Mouse (Mus musculus): ENCODE measurements around the gene C7. TPM values are rescaled to one million over a fixed set of nuclear protein-coding genes. Genes with fewer than 3 reads are reported as not detected.
"Not testable (repeated sequence)": the region's sequence is repeated elsewhere in the genome, so short reads cannot be mapped to it uniquely, and the experiment has no call there.

C7 gene
- 1 to 10 TPM in 1 of 2 experiments, under 1 TPM in 1; 0.94 to 2.6 TPM for total RNA-seq (2021)
- long read RNA-seq, experiment 1, partial matches to known transcripts: 1 of 2 reads
- long read RNA-seq, experiment 1, other reads (novel, unspliced or antisense): 0 of 2 reads
- long read RNA-seq, experiment 2: 0 reads

- intact Hi-C loops (cut with DNase I): no loop called here
- DNase-seq: no peak
Measured at GRCm38 (mm10) chr15:5063635-5064034, at the start of gene C7. Gene C7, minus strand, starts transcription at chr15:5063740.

GRCm38 (mm10) chr15:5112651-5113050 lies 49.1 kb upstream of the C7 start:
- intact Hi-C loops (cut with DNase I): no loop called here
- DNase-seq: no peak

GRCm38 (mm10) chr15:5108655-5109040 lies 45.1 kb upstream of the C7 start:
- intact Hi-C loops (cut with DNase I): no loop called here

GRCm38 (mm10) chr15:5107686-5108654 lies 44.4 kb upstream of the C7 start, which contains the start of gene Card6:
Gene Card6, minus strand, starts transcription at chr15:5108539.
- intact Hi-C loops (cut with DNase I): no loop called here
- DNase-seq: no peak

More at GRCm38 (mm10) chr15:5108655-5109040, 45.1 kb upstream of the C7 start:
- DNase-seq: no peak

GRCm38 (mm10) chr15:5106293-5106692 lies 42.8 kb upstream of the C7 start:
- DNase-seq: no peak
- intact Hi-C loops (cut with DNase I): no loop called here

- intact Hi-C loops (cut with DNase I): no loop called here
- DNase-seq: no peak
Measured at GRCm38 (mm10) chr15:5105891-5106290, 42.4 kb upstream of the C7 start.

- intact Hi-C loops (cut with DNase I): no loop called here
- DNase-seq: no peak
Measured at GRCm38 (mm10) chr15:5102312-5102711, 38.8 kb upstream of the C7 start.

- intact Hi-C loops (cut with DNase I): no loop called here
- no peak for DNase-seq
Measured at GRCm38 (mm10) chr15:5097376-5097775, 33.8 kb upstream of the C7 start.

- no peak for DNase-seq
- intact Hi-C loops (cut with DNase I): no loop called here
Measured at GRCm38 (mm10) chr15:5095534-5096301, 32.2 kb upstream of the C7 start.

GRCm38 (mm10) chr15:5090131-5090530 lies 26.6 kb upstream of the C7 start:
- intact Hi-C loops (cut with DNase I): no loop called here
- DNase-seq: no peak

- intact Hi-C loops (cut with DNase I): loop anchor here (5.0 kb wide), 1 partner anchor 1118 kb away; no protein-coding TSS in a partner anchor
- no peak for DNase-seq
Measured at GRCm38 (mm10) chr15:5088850-5089608, 25.5 kb upstream of the C7 start.

- intact Hi-C loops (cut with DNase I): loop anchor here (5.0 kb wide), 1 partner anchor 1121 kb away; no protein-coding TSS in a partner anchor
- no peak for DNase-seq
Measured at GRCm38 (mm10) chr15:5086162-5086561, 22.6 kb upstream of the C7 start.

GRCm38 (mm10) chr15:5081235-5081634 lies 17.7 kb upstream of the C7 start:
- no peak for DNase-seq
- intact Hi-C loops (cut with DNase I): no loop called here

GRCm38 (mm10) chr15:5068801-5069518 lies 5.4 kb upstream of the C7 start:
- intact Hi-C loops (cut with DNase I): no loop called here
- peak in 1 of 2 experiments; percentile 8 for DNase-seq

- intact Hi-C loops (cut with DNase I): no loop called here
- DNase-seq: no peak
Measured at GRCm38 (mm10) chr15:5045560-5046284, 17.8 kb downstream of the C7 start.

- DNase-seq: no peak
- intact Hi-C loops (cut with DNase I): no loop called here
Measured at GRCm38 (mm10) chr15:5029256-5029655, 34.3 kb downstream of the C7 start.

GRCm38 (mm10) chr15:5023479-5024265 lies 39.9 kb downstream of the C7 start:
- DNase-seq; intact Hi-C loops (cut with DNase I): not testable (repeated sequence)

- DNase-seq: no peak
- intact Hi-C loops (cut with DNase I): no loop called here
Measured at GRCm38 (mm10) chr15:5009644-5010107, 53.9 kb downstream of the C7 start.

Data from gastrocnemius, postnatal 36 days (tissue).